Mouse (Mus musculus) liver, embryonic 16.5 days (tissue): ENCODE measurements around the gene Dnajc28. TPM values are rescaled to one million over a fixed set of nuclear protein-coding genes. Genes with fewer than 3 reads are reported as not detected.

ENCODE experiments used
- ATAC-seq: fragments of 200-750 bp; cut with Nextera tagmentation; 2 replicates; pipeline ENCODE4 v1.8.0; 2017; ENCODE audit warnings: low read depth, mild to moderate bottlenecking, moderate number of reproducible peaks, moderate library complexity
- H3K27ac ChIP-seq: fragments of 300-500 bp; sonication (generic); 2 replicates; pipeline ENCODE4 v1.5.1; 2014; ENCODE audit warnings: mild to moderate bottlenecking, low read length
- H3K27me3 ChIP-seq: fragments of 300-500 bp; sonication (generic); 2 replicates; pipeline ENCODE4 v1.6.1; 2014; ENCODE audit warnings: low read depth, low read length, mixed read lengths; ENCODE audit not compliant: control insufficient read depth, insufficient read depth
- H3K36me3 ChIP-seq: fragments of 300-500 bp; sonication (generic); 2 replicates; pipeline ENCODE4 v1.6.1; 2014; ENCODE audit warnings: mild to moderate bottlenecking; ENCODE audit not compliant: control insufficient read depth, insufficient read depth
- H3K4me1 ChIP-seq: fragments of 300-500 bp; sonication (generic); 2 replicates; pipeline ENCODE4 v1.6.1; 2014; ENCODE audit warnings: low read depth, low read length, mixed read lengths; ENCODE audit not compliant: control insufficient read depth
- H3K4me2 ChIP-seq: fragments of 300-500 bp; sonication (generic); 2 replicates; pipeline ENCODE4 v1.6.1; 2014; ENCODE audit warnings: low read depth, low read length, mixed read lengths
- H3K4me3 ChIP-seq: fragments of 300-500 bp; sonication (generic); 2 replicates; pipeline ENCODE4 v1.5.1; 2014; ENCODE audit warnings: low read depth, mild to moderate bottlenecking, low read length
- H3K9ac ChIP-seq: fragments of 300-500 bp; sonication (generic); 2 replicates; pipeline ENCODE4 v1.6.1; 2014; ENCODE audit warnings: low read depth, low read length
- H3K9me3 ChIP-seq: fragments of 300-500 bp; sonication (generic); replicated peaks from 2 replicates; pipeline ENCODE4 v1.6.1; 2016; ENCODE audit warnings: low read length; ENCODE audit not compliant: control insufficient read depth
- WGBS: fragments of 180-500 bp; shearing (Covaris S2); extraction: QIAGEN DNeasy Blood & Tissue Kit; methylation state at CpG from one replicate; pipeline ENCODE4 v1.1.7; 2014; ENCODE audit not compliant: insufficient replicate concordance; 5-methylcytosine and 5-hydroxymethylcytosine counted together
- polyA plus RNA-seq: library from polyadenylated mRNA; unstranded; fragments of >200 nt; fragmentation: Nextera tagmentation; extraction: Ambion mirVana; gene quantifications from 2 replicates; pipeline ENCODE4 v1.2.1, GENCODE M21; 2015

Dnajc28 gene
- polyA plus RNA-seq, 1 experiment from 2014 or later, result 2.6 TPM

- Histone ChIP-seq H3K9me3 (no peaks in the 10 kb centered on the region), H3K4me2 (no peak overlapping the region), H3K36me3 (peaks cover 50% of the 10 kb centered on the region), H3K4me1 (peaks cover 5% of the 10 kb centered on the region), H3K9ac (no peak overlapping the region), H3K27me3 (no peaks in the 10 kb centered on the region), H3K27ac (no peak overlapping the region), H3K4me3 (no peak overlapping the region)
- 83% methylated on average over 8 of the region's 8 CpGs for WGBS
- ATAC-seq, result no peak
Observed at GRCm38 (mm10) chr16:91640171-91640570, 21.3 kb upstream of the Dnajc28 start.

GRCm38 (mm10) chr16:91639636-91640035 lies 20.8 kb upstream of the Dnajc28 start:
- H3K36me3 ChIP-seq, result peaks cover 50% of the 10 kb centered on the region
- no peak overlapping the region for H3K4me3 ChIP-seq
- ATAC-seq, result no peak
- no peak overlapping the region for H3K27ac ChIP-seq
- H3K4me2 ChIP-seq, result no peak overlapping the region
- H3K27me3 ChIP-seq, result no peaks in the 10 kb centered on the region
- H3K9me3 ChIP-seq, result no peaks in the 10 kb centered on the region
- WGBS, result 87% methylated on average over 2 of the region's 2 CpGs
- no peak overlapping the region for H3K9ac ChIP-seq
- peaks cover 1% of the 10 kb centered on the region for H3K4me1 ChIP-seq

DNA sequence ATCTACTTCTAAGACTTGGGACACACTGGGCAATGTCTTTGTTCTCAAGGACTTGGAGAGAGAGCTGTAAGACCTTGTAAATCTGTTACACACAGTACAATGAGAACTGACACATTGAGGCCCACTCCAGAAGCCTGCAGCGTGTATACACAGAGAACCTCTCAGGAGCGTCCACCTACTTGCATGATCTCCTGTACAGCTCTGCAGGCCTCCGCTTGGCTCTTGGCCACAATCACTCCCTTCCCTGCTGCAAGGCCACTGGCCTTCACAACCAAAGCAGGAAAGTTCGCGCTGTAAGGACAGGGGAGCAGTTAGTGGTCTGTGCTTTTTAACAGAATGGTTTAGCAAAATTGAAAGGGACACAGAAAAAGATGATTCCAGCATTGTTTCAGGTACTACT lies 20.3 kb upstream of the Dnajc28 start:
- ATAC-seq, result no peak
- Histone ChIP-seq H3K27ac (no peak overlapping the region), H3K9ac (no peak overlapping the region), H3K4me3 (no peak overlapping the region), H3K27me3 (no peaks in the 10 kb centered on the region), H3K9me3 (no peaks in the 10 kb centered on the region), H3K36me3 (peaks cover 50% of the 10 kb centered on the region), H3K4me2 (no peak overlapping the region), H3K4me1 (no peaks in the 10 kb centered on the region; the same call in 1 of the 2 replicates)
- 89% methylated on average over 5 of the region's 5 CpGs for WGBS

DNA sequence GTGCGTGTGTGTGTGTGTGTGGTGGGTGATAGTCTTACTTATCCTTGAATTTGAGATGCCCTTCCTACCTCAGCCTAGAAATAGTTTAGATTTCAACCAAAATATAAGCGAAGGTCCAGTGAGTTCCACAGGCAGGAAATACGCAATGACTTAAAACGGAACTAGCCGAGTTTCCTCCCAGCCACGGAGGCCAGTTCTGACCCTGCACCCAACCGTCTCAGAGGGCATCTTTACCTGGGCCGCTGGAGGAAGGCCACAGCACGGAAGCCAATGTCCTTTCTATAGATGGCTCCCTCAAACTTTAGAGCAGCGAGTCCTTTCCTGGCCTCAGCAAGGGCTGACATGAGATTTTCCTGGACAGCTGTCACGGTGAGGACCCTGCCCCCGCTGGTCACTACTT lies 14.8 kb upstream of the Dnajc28 start:
- Histone ChIP-seq H3K36me3 (peaks cover 55% of the 10 kb centered on the region), H3K27ac (no peak overlapping the region), H3K4me2 (no peak overlapping the region), H3K4me3 (no peak overlapping the region), H3K9ac (no peak overlapping the region), H3K27me3 (no peaks in the 10 kb centered on the region), H3K4me1 (no peaks in the 10 kb centered on the region), H3K9me3 (no peaks in the 10 kb centered on the region)
- no peak for ATAC-seq
- WGBS, result 77% methylated on average over 12 of the region's 12 CpGs

- Histone ChIP-seq H3K4me2 (no peak overlapping the region), H3K27me3 (no peaks in the 10 kb centered on the region), H3K9ac (no peak overlapping the region), H3K4me1 (no peaks in the 10 kb centered on the region), H3K9me3 (no peaks in the 10 kb centered on the region), H3K36me3 (peaks cover 55% of the 10 kb centered on the region), H3K4me3 (no peak overlapping the region), H3K27ac (no peak overlapping the region)
- WGBS, result 83% methylated on average over 7 of the region's 7 CpGs
- ATAC-seq, result no peak
Observed at GRCm38 (mm10) chr16:91632940-91633339, 14.1 kb upstream of the Dnajc28 start.

DNA sequence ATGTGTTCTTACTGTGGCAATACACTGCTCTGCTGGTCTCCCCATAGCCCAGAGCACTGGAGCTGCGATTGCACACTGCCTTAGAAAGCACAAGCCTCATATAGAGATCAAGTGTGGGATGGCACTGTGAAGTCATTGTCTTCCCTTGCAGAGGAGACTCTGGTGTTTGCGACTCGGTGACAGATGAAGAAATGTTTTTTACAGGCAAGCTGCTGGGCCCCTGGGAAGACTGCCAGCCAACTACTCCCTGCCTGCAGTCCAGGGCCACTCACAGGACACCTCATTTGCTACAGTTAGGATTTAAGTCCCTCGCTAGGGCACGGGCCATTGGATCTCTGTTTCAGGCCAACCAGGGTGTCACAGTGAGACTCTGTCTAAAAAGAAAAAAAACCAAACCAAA lies 13.6 kb upstream of the Dnajc28 start:
- Histone ChIP-seq H3K36me3 (peaks cover 52% of the 10 kb centered on the region), H3K4me3 (no peak overlapping the region), H3K27ac (no peak overlapping the region), H3K4me2 (no peak overlapping the region), H3K4me1 (no peaks in the 10 kb centered on the region), H3K27me3 (no peaks in the 10 kb centered on the region), H3K9me3 (no peaks in the 10 kb centered on the region), H3K9ac (no peak overlapping the region)
- no peak for ATAC-seq
- 87% methylated on average over 5 of the region's 5 CpGs for WGBS

DNA sequence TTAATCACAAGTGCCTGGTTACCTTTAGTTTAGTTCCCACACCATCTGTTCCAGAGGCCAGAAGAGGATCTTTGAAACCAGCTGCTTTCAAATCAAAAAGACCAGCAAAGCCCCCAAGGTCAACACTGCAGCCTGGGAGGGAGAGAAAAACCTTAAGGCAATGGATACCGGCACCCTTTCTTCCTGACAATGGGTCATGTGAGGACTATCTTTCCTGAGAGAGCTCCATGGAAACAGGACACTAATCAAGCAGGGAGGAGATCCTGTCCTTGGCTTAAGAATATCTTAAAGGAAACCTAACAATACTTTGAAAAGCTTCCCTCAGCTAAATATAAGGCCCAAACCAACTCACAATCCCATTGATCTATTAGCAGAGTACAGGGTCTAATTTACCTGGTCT lies 11.8 kb upstream of the Dnajc28 start:
- Histone ChIP-seq H3K4me2 (no peak overlapping the region), H3K9me3 (no peaks in the 10 kb centered on the region), H3K9ac (no peak overlapping the region), H3K27me3 (no peaks in the 10 kb centered on the region), H3K36me3 (peaks cover 45% of the 10 kb centered on the region), H3K4me3 (no peak overlapping the region), H3K27ac (no peak overlapping the region), H3K4me1 (no peaks in the 10 kb centered on the region)
- no peak for ATAC-seq
- 74% methylated on average over 1 of the region's 1 CpGs for WGBS

DNA sequence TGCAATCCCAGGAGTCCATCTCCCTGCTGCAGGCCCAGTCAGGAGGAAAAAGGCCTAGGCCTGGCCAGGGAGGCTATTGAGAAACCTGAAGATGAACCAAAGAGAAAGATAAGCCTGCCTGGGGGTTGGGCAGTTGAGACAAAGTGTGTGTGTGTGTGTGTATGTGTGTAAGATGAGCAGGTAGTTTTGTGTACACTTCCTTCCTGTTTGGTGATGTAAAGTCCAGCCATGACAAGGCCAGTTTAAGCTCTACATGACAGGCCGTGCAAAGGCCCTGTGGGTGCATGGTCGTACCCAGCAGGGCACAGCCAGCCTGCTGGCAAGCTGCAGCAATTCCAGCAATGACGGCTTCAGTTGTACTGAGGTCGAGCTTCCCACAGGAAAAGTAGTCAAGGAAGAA lies 10.9 kb upstream of the Dnajc28 start:
- H3K27ac ChIP-seq, result no peak overlapping the region
- H3K4me3 ChIP-seq, result no peak overlapping the region
- no peaks in the 10 kb centered on the region for H3K27me3 ChIP-seq
- no peaks in the 10 kb centered on the region for H3K4me1 ChIP-seq
- ATAC-seq, result no peak
- no peak overlapping the region for H3K9ac ChIP-seq
- H3K9me3 ChIP-seq, result no peaks in the 10 kb centered on the region
- peaks cover 43% of the 10 kb centered on the region for H3K36me3 ChIP-seq
- 85% methylated on average over 4 of the region's 4 CpGs for WGBS
- H3K4me2 ChIP-seq, result no peak overlapping the region

GRCm38 (mm10) chr16:91628673-91629072 lies 9.8 kb upstream of the Dnajc28 start:
- Histone ChIP-seq H3K9ac (no peak overlapping the region), H3K36me3 (peaks cover 48% of the 10 kb centered on the region), H3K4me3 (no peak overlapping the region), H3K4me1 (no peaks in the 10 kb centered on the region), H3K27me3 (no peaks in the 10 kb centered on the region), H3K4me2 (no peak overlapping the region), H3K9me3 (no peaks in the 10 kb centered on the region), H3K27ac (no peak overlapping the region)
- 74% methylated on average over 3 of the region's 3 CpGs for WGBS
- ATAC-seq, result no peak

DNA sequence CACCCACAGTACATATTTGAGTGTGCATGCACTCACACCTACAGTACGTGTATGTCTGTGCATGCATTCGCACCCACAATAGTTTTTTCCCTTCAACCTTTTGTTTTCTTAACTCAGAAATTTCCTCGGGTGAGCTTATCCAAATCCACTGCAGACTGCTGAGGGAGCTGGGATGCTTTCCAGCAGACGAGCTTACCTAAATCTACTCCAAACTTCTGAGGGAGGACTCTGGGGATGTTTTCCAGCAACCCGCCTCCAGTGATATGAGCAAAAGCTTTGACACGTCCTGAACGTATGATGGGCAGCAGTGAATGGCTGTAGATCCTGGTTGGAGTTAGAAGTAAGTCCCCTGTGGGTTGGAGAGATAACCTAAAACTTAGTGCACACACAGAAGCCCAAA lies 9.0 kb upstream of the Dnajc28 start:
- no peak overlapping the region for H3K4me2 ChIP-seq
- no peak for ATAC-seq
- H3K4me1 ChIP-seq, result no peaks in the 10 kb centered on the region
- no peak overlapping the region for H3K9ac ChIP-seq
- H3K9me3 ChIP-seq, result no peaks in the 10 kb centered on the region
- WGBS, result 71% methylated on average over 7 of the region's 7 CpGs
- no peak overlapping the region for H3K27ac ChIP-seq
- no peak overlapping the region for H3K4me3 ChIP-seq
- no peaks in the 10 kb centered on the region for H3K27me3 ChIP-seq
- H3K36me3 ChIP-seq, result peaks cover 47% of the 10 kb centered on the region
